Mouse (Mus musculus) cortical plate, adult 2 months (tissue): ENCODE results near the gene Hist1h4f.
"Not testable (repeated sequence)": the region's sequence is repeated elsewhere in the genome, so short reads cannot be mapped to it uniquely, and the experiment has no call there.

Experiments used
- CTCF ChIP-seq: fragments of 200-500 bp; IDR thresholded peaks from 2 replicates; pipeline ENCODE4 v1.5.1; 2011; ENCODE audit warnings: mild to moderate bottlenecking, control low read depth, low read length; ENCODE audit not compliant: insufficient read depth; ENCODE audit errors: extremely low read depth
- POLR2A ChIP-seq: fragments of 200-500 bp; IDR thresholded peaks from 2 replicates; pipeline ENCODE4 v1.6.1; 2011; ENCODE audit warnings: mild to moderate bottlenecking, low read length, control low read depth; ENCODE audit not compliant: insufficient read depth; ENCODE audit errors: extremely low read depth

- TF ChIP-seq CTCF, POLR2A: not testable (repeated sequence)
These were observed 11.6 kb downstream of the Hist1h4f start for GRCm38 (mm10) chr13:23539821-23540220.
